Mouse (Mus musculus): Measurements from ENCODE around the gene Prn. TPM values are rescaled to one million over a fixed set of nuclear protein-coding genes. Genes with fewer than 3 reads are reported as not detected.

The Prn gene
- polyA plus RNA-seq, 1 experiment from 2014 or later = not detected

GRCm38 (mm10) chr2:131948916-131949639 is 39.3 kb downstream of the Prn start:
- Histone ChIP-seq H3K4me3 (ENCODE audit: low read depth, low read length) (no peak overlapping the region), H3K27me3 (ENCODE audit: control insufficient read depth, insufficient read depth, low read length) (peaks cover 14% of the 10 kb centered on the region), H3K9ac (ENCODE audit: low read length) (no peak overlapping the region), H3K4me1 (ENCODE audit: control insufficient read depth, insufficient read depth, low read length) (peaks cover 6% of the 10 kb centered on the region; the same call in 1 of the 2 replicates), H3K27ac (replicated peaks; ENCODE audit: low read depth, low read length) (no peak overlapping the region), H3K36me3 (ENCODE audit: control insufficient read depth, insufficient read depth, low read length) (no peaks in the 10 kb centered on the region), H3K9me3 (ENCODE audit: control insufficient read depth, low read length) (no peaks in the 10 kb centered on the region), H3K4me2 (ENCODE audit: low read depth, severe bottlenecking) (no peak overlapping the region)
- ATAC-seq (ENCODE audit: insufficient number of reproducible peaks, low FRiP score, low TSS enrichment, low read depth) = no peak
- no peak for DNase-seq (ENCODE audit: low spot score)
- WGBS = 73% methylated on average over 11 of the region's 11 CpGs

GRCm38 (mm10) chr2:131949767-131950597 is 40.2 kb downstream of the Prn start:
- H3K9ac ChIP-seq (ENCODE audit: low read length) = no peak overlapping the region
- 49% methylated on average over 9 of the region's 9 CpGs for WGBS
- no peak overlapping the region for H3K4me3 ChIP-seq (ENCODE audit: low read depth, low read length)
- H3K9me3 ChIP-seq (ENCODE audit: control insufficient read depth, low read length) = no peaks in the 10 kb centered on the region
- peaks cover 6% of the 10 kb centered on the region; the same call in 1 of the 2 replicates for H3K4me1 ChIP-seq (ENCODE audit: control insufficient read depth, insufficient read depth, low read length)
- DNase-seq (ENCODE audit: low spot score) = peak; percentile 65
- no peak overlapping the region for H3K27ac ChIP-seq (replicated peaks; ENCODE audit: low read depth, low read length)
- no peak for ATAC-seq (ENCODE audit: insufficient number of reproducible peaks, low FRiP score, low TSS enrichment, low read depth)
- H3K27me3 ChIP-seq (ENCODE audit: control insufficient read depth, insufficient read depth, low read length) = peaks cover 17% of the 10 kb centered on the region
- H3K4me2 ChIP-seq (ENCODE audit: low read depth, severe bottlenecking) = 0 out of 2 replicates have a peak overlapping the region, but pooled peaks have one; percentile 12
- H3K36me3 ChIP-seq (ENCODE audit: control insufficient read depth, insufficient read depth, low read length) = no peaks in the 10 kb centered on the region

- no peak within 1 kb of the TSS for H3K27ac ChIP-seq (replicated peaks; ENCODE audit: low read depth, low read length)
- peaks cover 10% of the 10 kb centered on the region for H3K4me1 ChIP-seq (ENCODE audit: control insufficient read depth, insufficient read depth, low read length)
- H3K9ac ChIP-seq (ENCODE audit: low read length) = no peak within 1 kb of the TSS
- H3K27me3 ChIP-seq (ENCODE audit: control insufficient read depth, insufficient read depth, low read length) = peaks cover 17% of the 10 kb centered on the region
- 0 out of 2 replicates have a peak within 1 kb of the TSS, but pooled peaks have one; percentile 12 for H3K4me2 ChIP-seq (ENCODE audit: low read depth, severe bottlenecking)
- no peaks in the 10 kb centered on the region for H3K9me3 ChIP-seq (ENCODE audit: control insufficient read depth, low read length)
- 2% methylated on average over 11 of the region's 11 CpGs for WGBS
- H3K36me3 ChIP-seq (ENCODE audit: control insufficient read depth, insufficient read depth, low read length) = no peaks in the 10 kb centered on the region
- ATAC-seq (ENCODE audit: insufficient number of reproducible peaks, low FRiP score, low TSS enrichment, low read depth) = no peak
- no peak for DNase-seq (ENCODE audit: low spot score)
- H3K4me3 ChIP-seq (ENCODE audit: low read depth, low read length) = no peak within 1 kb of the TSS
These were observed 40.9 kb downstream of the Prn start, which contains the start of gene Prnd for GRCm38 (mm10) chr2:131950598-131951095. Prnd (plus strand) TSS chr2:131950861.

GRCm38 (mm10) chr2:131952456-131952855 is 42.7 kb downstream of the Prn start:
- no peak overlapping the region for H3K27ac ChIP-seq (replicated peaks; ENCODE audit: low read depth, low read length)
- H3K36me3 ChIP-seq (ENCODE audit: control insufficient read depth, insufficient read depth, low read length) = no peaks in the 10 kb centered on the region
- H3K27me3 ChIP-seq (ENCODE audit: control insufficient read depth, insufficient read depth, low read length) = peaks cover 17% of the 10 kb centered on the region
- H3K4me2 ChIP-seq (ENCODE audit: low read depth, severe bottlenecking) = no peak overlapping the region
- WGBS = 53% methylated on average over 2 of the region's 2 CpGs
- DNase-seq (ENCODE audit: low spot score) = no peak
- no peak for ATAC-seq (ENCODE audit: insufficient number of reproducible peaks, low FRiP score, low TSS enrichment, low read depth)
- H3K4me3 ChIP-seq (ENCODE audit: low read depth, low read length) = no peak overlapping the region
- H3K9ac ChIP-seq (ENCODE audit: low read length) = no peak overlapping the region
- peaks cover 10% of the 10 kb centered on the region for H3K4me1 ChIP-seq (ENCODE audit: control insufficient read depth, insufficient read depth, low read length)
- no peaks in the 10 kb centered on the region for H3K9me3 ChIP-seq (ENCODE audit: control insufficient read depth, low read length)

- peaks cover 17% of the 10 kb centered on the region for H3K27me3 ChIP-seq (ENCODE audit: control insufficient read depth, insufficient read depth, low read length)
These were observed 43.3 kb downstream of the Prn start for GRCm38 (mm10) chr2:131952961-131953538.

GRCm38 (mm10) chr2:131953711-131954110 is 44.0 kb downstream of the Prn start:
- WGBS = 92% methylated on average over 4 of the region's 4 CpGs
- Histone ChIP-seq H3K27ac (replicated peaks; ENCODE audit: low read depth, low read length) (no peak overlapping the region), H3K4me2 (ENCODE audit: low read depth, severe bottlenecking) (peak overlapping the region; percentile 39), H3K4me3 (ENCODE audit: low read depth, low read length) (no peak overlapping the region), H3K4me1 (ENCODE audit: control insufficient read depth, insufficient read depth, low read length) (peaks cover 10% of the 10 kb centered on the region), H3K9me3 (ENCODE audit: control insufficient read depth, low read length) (no peaks in the 10 kb centered on the region), H3K9ac (ENCODE audit: low read length) (no peak overlapping the region), H3K27me3 (ENCODE audit: control insufficient read depth, insufficient read depth, low read length) (peaks cover 17% of the 10 kb centered on the region), H3K36me3 (ENCODE audit: control insufficient read depth, insufficient read depth, low read length) (no peaks in the 10 kb centered on the region)
- ATAC-seq (ENCODE audit: insufficient number of reproducible peaks, low FRiP score, low TSS enrichment, low read depth) (no peak), DNase-seq (ENCODE audit: low spot score) (no peak)

More at GRCm38 (mm10) chr2:131952961-131953538, 43.3 kb downstream of the Prn start:
- Histone ChIP-seq H3K9ac (ENCODE audit: low read length) (no peak overlapping the region), H3K4me2 (ENCODE audit: low read depth, severe bottlenecking) (peak overlapping the region; percentile 39), H3K4me1 (ENCODE audit: control insufficient read depth, insufficient read depth, low read length) (peaks cover 10% of the 10 kb centered on the region), H3K4me3 (ENCODE audit: low read depth, low read length) (no peak overlapping the region), H3K36me3 (ENCODE audit: control insufficient read depth, insufficient read depth, low read length) (no peaks in the 10 kb centered on the region), H3K9me3 (ENCODE audit: control insufficient read depth, low read length) (no peaks in the 10 kb centered on the region), H3K27ac (replicated peaks; ENCODE audit: low read depth, low read length) (no peak overlapping the region)
- 14% methylated on average over 29 of the region's 29 CpGs for WGBS
- no peak for ATAC-seq (ENCODE audit: insufficient number of reproducible peaks, low FRiP score, low TSS enrichment, low read depth)
- DNase-seq (ENCODE audit: low spot score) = peak; percentile 54

GRCm38 (mm10) chr2:131954835-131955234 is 45.1 kb downstream of the Prn start:
- Histone ChIP-seq H3K27ac (replicated peaks; ENCODE audit: low read depth, low read length) (no peak overlapping the region), H3K4me2 (ENCODE audit: low read depth, severe bottlenecking) (peak overlapping the region; percentile 41; the same call in 1 of the 2 replicates), H3K36me3 (ENCODE audit: control insufficient read depth, insufficient read depth, low read length) (no peaks in the 10 kb centered on the region), H3K9me3 (ENCODE audit: control insufficient read depth, low read length) (no peaks in the 10 kb centered on the region), H3K4me1 (ENCODE audit: control insufficient read depth, insufficient read depth, low read length) (peaks cover 10% of the 10 kb centered on the region), H3K9ac (ENCODE audit: low read length) (no peak overlapping the region), H3K4me3 (ENCODE audit: low read depth, low read length) (no peak overlapping the region; the same call in 1 of the 2 replicates), H3K27me3 (ENCODE audit: control insufficient read depth, insufficient read depth, low read length) (peaks cover 17% of the 10 kb centered on the region)
- DNase-seq (ENCODE audit: low spot score) (no peak), ATAC-seq (ENCODE audit: insufficient number of reproducible peaks, low FRiP score, low TSS enrichment, low read depth) (no peak)
- WGBS = 62% methylated on average over 9 of the region's 9 CpGs

GRCm38 (mm10) chr2:131955264-131955663 is 45.5 kb downstream of the Prn start:
- peak overlapping the region; percentile 12; the same call in 1 of the 2 replicates for H3K4me3 ChIP-seq (ENCODE audit: low read depth, low read length)
- DNase-seq (ENCODE audit: low spot score) (peak; percentile 32), ATAC-seq (ENCODE audit: insufficient number of reproducible peaks, low FRiP score, low TSS enrichment, low read depth) (no peak)
- no peaks in the 10 kb centered on the region for H3K36me3 ChIP-seq (ENCODE audit: control insufficient read depth, insufficient read depth, low read length)
- no peak overlapping the region for H3K9ac ChIP-seq (ENCODE audit: low read length)
- no peaks in the 10 kb centered on the region for H3K9me3 ChIP-seq (ENCODE audit: control insufficient read depth, low read length)
- no peak overlapping the region for H3K27ac ChIP-seq (replicated peaks; ENCODE audit: low read depth, low read length)
- H3K4me1 ChIP-seq (ENCODE audit: control insufficient read depth, insufficient read depth, low read length) = peaks cover 10% of the 10 kb centered on the region
- H3K4me2 ChIP-seq (ENCODE audit: low read depth, severe bottlenecking) = peak overlapping the region; percentile 41
- peaks cover 17% of the 10 kb centered on the region for H3K27me3 ChIP-seq (ENCODE audit: control insufficient read depth, insufficient read depth, low read length)
- 4% methylated on average over 17 of the region's 17 CpGs for WGBS

All from limb, embryonic 11.5 days (tissue).